Mouse (Mus musculus): ENCODE data around the gene Olfr681. TPM values are rescaled to one million over a fixed set of nuclear protein-coding genes. Genes with fewer than 3 reads are reported as not detected.

The Olfr681 gene
- not detected in 2 replicates for total RNA-seq (2023)

DNA sequence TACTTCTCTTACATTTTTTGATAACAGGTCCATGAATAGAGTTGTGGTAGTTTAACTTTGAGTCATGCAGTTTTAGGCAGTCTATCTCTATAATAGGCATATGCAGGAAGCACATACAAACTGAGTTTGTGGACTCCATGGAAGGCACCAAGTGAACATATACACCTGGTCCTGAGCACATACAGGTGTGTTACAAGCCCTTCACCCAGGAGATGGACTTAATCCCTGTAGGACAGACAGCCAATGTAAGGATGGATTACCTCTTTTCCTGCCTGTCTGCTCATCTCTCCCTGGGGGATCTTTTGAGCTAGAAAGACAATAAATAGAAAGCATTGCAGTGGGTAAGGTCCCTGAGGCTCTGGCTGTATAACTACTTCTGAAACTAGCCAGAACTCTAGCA, at the start of gene Olfr681:
TSS of gene Olfr681 (plus strand) at position 301 of the 400 bp plus-strand sequence.

DNA sequence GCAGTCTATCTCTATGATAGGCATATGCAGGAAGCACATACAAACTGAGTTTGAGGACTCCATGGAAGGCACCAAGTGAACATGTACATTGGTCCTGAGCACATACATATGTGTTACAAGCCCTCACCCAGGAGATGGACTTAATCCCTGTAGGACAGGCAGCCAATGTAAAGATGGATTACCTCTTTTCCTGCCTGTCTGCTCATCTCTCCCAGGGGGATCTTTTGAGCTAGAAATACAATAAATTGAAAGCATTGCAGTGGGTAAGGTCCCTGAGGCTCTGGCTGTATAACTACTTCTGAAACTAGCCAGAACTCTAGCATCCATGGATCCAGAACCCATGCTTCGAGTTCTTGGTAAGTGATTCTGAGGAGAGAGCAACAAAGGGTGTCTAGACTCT, 35.7 kb upstream of the Olfr681 start, which contains the start of gene Olfr679:
TSS of gene Olfr679 (plus strand) at position 301 of the 400 bp plus-strand sequence.

DNA sequence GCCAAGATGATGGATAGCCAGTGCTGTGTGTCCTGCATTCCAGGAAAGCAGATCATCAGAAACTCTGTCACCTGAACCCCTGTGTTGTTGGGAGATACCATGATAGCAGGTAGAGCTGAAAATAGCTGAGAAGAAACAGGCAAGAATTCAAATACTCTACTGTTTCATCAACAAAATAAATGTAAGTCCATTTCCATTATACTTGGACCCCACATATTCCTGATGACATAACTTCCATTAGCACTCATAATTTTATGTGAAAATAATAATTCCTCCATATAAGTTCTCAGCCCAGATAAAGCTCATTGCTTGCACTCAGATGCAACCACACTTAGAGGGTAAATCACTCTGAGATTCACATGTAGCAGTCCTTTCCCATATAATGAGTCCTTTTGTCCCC, 23.9 kb upstream of the Olfr681 start, which contains the start of gene Olfr680-ps1:
TSS of gene Olfr680-ps1 (minus strand) at position 101 of the 400 bp plus-strand sequence.

DNA sequence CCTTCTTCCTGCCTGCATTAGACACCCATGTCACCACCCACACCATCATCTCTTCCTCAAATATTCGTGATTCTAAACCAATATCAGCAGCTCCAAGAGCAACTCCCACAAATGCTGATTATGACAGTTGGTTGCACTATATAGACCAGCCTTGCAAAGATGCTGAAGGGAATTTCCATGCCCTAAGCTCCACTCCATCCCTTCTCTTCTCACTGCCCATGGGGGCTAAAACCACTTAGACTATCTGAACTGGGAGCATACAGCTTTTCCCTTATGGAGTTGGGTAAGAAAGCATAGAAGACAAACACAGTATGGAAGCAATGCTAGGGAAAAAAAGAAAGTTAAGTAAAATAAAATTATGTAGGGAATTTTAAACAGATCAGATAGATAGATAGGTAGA, 30.3 kb downstream of the Olfr681 start, which contains the start of gene Olfr683:
TSS of gene Olfr683 (minus strand) at position 101 of the 400 bp plus-strand sequence.

DNA sequence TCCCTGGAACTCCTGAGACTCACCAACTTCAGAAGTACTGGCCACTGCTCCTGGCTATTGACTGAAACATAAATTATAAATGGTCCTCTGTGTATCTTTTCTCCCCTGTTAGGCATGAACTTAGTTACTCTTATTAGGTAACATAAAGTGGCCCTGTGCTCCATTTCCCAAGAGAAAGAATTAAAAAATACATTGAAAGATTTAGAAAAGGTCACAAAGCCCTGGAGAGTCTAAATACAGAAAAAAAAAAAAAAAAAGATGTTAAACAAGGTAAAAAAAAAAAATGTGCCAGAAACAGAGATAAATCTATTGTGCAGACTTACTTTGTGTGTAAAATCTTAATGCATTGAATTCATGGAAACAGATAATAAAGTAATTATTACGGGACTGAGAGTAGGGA, 46.9 kb downstream of the Olfr681 start, which contains the start of gene Olfr684:
TSS of gene Olfr684 (minus strand) at position 101 of the 400 bp plus-strand sequence.

Other genes starting within 250 kb of the Olfr681 start
- gene Olfr665, start 238.8 kb upstream of the Olfr681 start, total RNA-seq (2023): not detected in 2 replicates
- gene Olfr666, start 220.9 kb upstream of the Olfr681 start, total RNA-seq (2023): not detected in 2 replicates
- not detected in 2 replicates for gene Olfr667, start 195.4 kb upstream of the Olfr681 start, total RNA-seq (2023)
- not detected in 2 replicates for gene Olfr668, start 188.8 kb upstream of the Olfr681 start, total RNA-seq (2023)
- gene Olfr669, start 182.6 kb upstream of the Olfr681 start, total RNA-seq (2023): not detected in 2 replicates
- not detected in 2 replicates for gene Olfr670, start 154.2 kb upstream of the Olfr681 start, total RNA-seq (2023)
- gene Olfr671, start 137.7 kb upstream of the Olfr681 start, total RNA-seq (2023): not detected in 2 replicates
- not detected in 2 replicates for gene Olfr672, start 114.8 kb upstream of the Olfr681 start, total RNA-seq (2023)
- not detected in 2 replicates for gene Olfr675, start 88.4 kb upstream of the Olfr681 start, total RNA-seq (2023)
- gene Olfr676, start 84.1 kb upstream of the Olfr681 start, total RNA-seq (2023): not detected in 2 replicates
- gene Olfr677, start 65.5 kb upstream of the Olfr681 start, total RNA-seq (2023): not detected in 2 replicates
- gene Olfr678, start 52.4 kb upstream of the Olfr681 start, total RNA-seq (2023): not detected in 2 replicates
- not detected in 2 replicates for gene Olfr679, start 35.6 kb upstream of the Olfr681 start, total RNA-seq (2023)
- gene Olfr680-ps1, start 24.0 kb upstream of the Olfr681 start, total RNA-seq (2023): not detected in 2 replicates
- gene Olfr683, start 30.2 kb downstream of the Olfr681 start, total RNA-seq (2023): not detected in 2 replicates
- gene Olfr684, start 46.8 kb downstream of the Olfr681 start, total RNA-seq (2023): not detected in 2 replicates
- not detected in 2 replicates for gene Olfr685, start 69.2 kb downstream of the Olfr681 start, total RNA-seq (2023)
- gene Olfr686, start 90.6 kb downstream of the Olfr681 start, total RNA-seq (2023): not detected in 2 replicates
- not detected in 2 replicates for gene Olfr688, start 171.3 kb downstream of the Olfr681 start, total RNA-seq (2023)
- not detected in 2 replicates for gene Olfr689, start 194.3 kb downstream of the Olfr681 start, total RNA-seq (2023)
- not detected in 2 replicates for gene Olfr690, start 217.3 kb downstream of the Olfr681 start, total RNA-seq (2023)
- 0.27 and 0.32 TPM in 2 replicates for gene Olfr691, start 225.4 kb downstream of the Olfr681 start, total RNA-seq (2023)

All from neutrophil, adult 65 days (primary cell).